Mouse (Mus musculus) bone marrow, adult 2 months (tissue): ENCODE measurements at regions not wholly inside any gene's neighbourhood (a gene's known extent, or its start where the extent isn't known, plus 50 kb on each side); places are given as distances from the start of the nearest gene placed in this dataset.

Experiments used
- H3K27ac ChIP-seq: fragments of 200-500 bp; 2 replicates; pipeline ENCODE4 v1.5.1; 2012; ENCODE audit warnings: low read depth, mild to moderate bottlenecking, control low read depth, inconsistent platforms, low read length; ENCODE audit not compliant: control insufficient read depth, poor library complexity, insufficient read depth
- H3K4me1 ChIP-seq: fragments of 200-500 bp; 2 replicates; pipeline ENCODE4 v1.6.1; 2011; ENCODE audit warnings: low read length; ENCODE audit not compliant: control insufficient read depth, insufficient read depth
- H3K4me3 ChIP-seq: fragments of 200-500 bp; replicated peaks from 2 replicates; pipeline ENCODE3; 2011; ENCODE audit warnings: mild to moderate bottlenecking, low read depth, low read length, control low read depth; ENCODE audit not compliant: control insufficient read depth
- CTCF ChIP-seq: fragments of 200-500 bp; IDR thresholded peaks from 2 replicates; pipeline ENCODE4 v1.5.1; 2011; ENCODE audit warnings: low read length, control low read depth; ENCODE audit not compliant: control insufficient read depth, insufficient read depth
- POLR2A ChIP-seq: fragments of 200-500 bp; IDR thresholded peaks from 2 replicates; pipeline ENCODE4 v1.6.1; 2011; ENCODE audit warnings: low read depth, mild to moderate bottlenecking, control low read depth, low read length, borderline replicate concordance; ENCODE audit not compliant: control insufficient read depth
- WGBS: fragments of 180-500 bp; shearing (Covaris S2); methylation state at CpG from one replicate; pipeline ENCODE4 v1.1.7; 2018; 5-methylcytosine and 5-hydroxymethylcytosine counted together

GRCm38 (mm10) chr10:21218431-21218830, 57.6 kb upstream of the Myb start:
- no peak overlapping the region for H3K4me3 ChIP-seq
- H3K4me1 ChIP-seq, result no peaks in the 10 kb centered on the region
- TF ChIP-seq POLR2A (no peak), CTCF (no peak)
- 63% methylated on average over 5 of the region's 5 CpGs for WGBS
- H3K27ac ChIP-seq, result peak overlapping the region; percentile 10; the same call in 1 of the 2 replicates

- Histone ChIP-seq H3K4me3 (no peak overlapping the region), H3K4me1 (peaks cover 2% of the 10 kb centered on the region), H3K27ac (no peak overlapping the region)
- WGBS, result 87% methylated on average over 3 of the region's 3 CpGs
- TF ChIP-seq CTCF (no peak), POLR2A (no peak)
Observed at GRCm38 (mm10) chr10:21220795-21221194, 60.0 kb upstream of the Myb start.

GRCm38 (mm10) chr10:21221290-21221926, 60.6 kb upstream of the Myb start:
- no peak for TF ChIP-seq POLR2A
- no peak for TF ChIP-seq CTCF
- Histone ChIP-seq H3K4me3 (no peak overlapping the region), H3K4me1 (peaks cover 2% of the 10 kb centered on the region), H3K27ac (no peak overlapping the region; the same call in 1 of the 2 replicates)
- 54% methylated on average over 4 of the region's 4 CpGs for WGBS

GRCm38 (mm10) chr10:21222104-21223034, 61.6 kb upstream of the Myb start:
- WGBS, result 43% methylated on average over 9 of the region's 9 CpGs
- TF ChIP-seq POLR2A (no peak), CTCF (no peak)
- no peak overlapping the region for H3K27ac ChIP-seq
- no peak overlapping the region for H3K4me3 ChIP-seq
- H3K4me1 ChIP-seq, result peaks cover 2% of the 10 kb centered on the region

GRCm38 (mm10) chr10:21223104-21223910, 62.5 kb upstream of the Myb start:
- TF ChIP-seq POLR2A (no peak), CTCF (no peak)
- no peak overlapping the region for H3K4me3 ChIP-seq
- peaks cover 2% of the 10 kb centered on the region for H3K4me1 ChIP-seq
- no peak overlapping the region for H3K27ac ChIP-seq
- WGBS, result 47% methylated on average over 8 of the region's 8 CpGs

- WGBS, result 33% methylated on average over 5 of the region's 5 CpGs
- H3K27ac ChIP-seq, result no peak overlapping the region
Observed at GRCm38 (mm10) chr10:21224229-21224628, 63.4 kb upstream of the Myb start.

GRCm38 (mm10) chr10:21226210-21226609, 65.4 kb upstream of the Myb start:
- H3K27ac ChIP-seq, result no peak overlapping the region
- WGBS, result 52% methylated on average over 7 of the region's 7 CpGs
- no peak overlapping the region for H3K4me3 ChIP-seq

More at GRCm38 (mm10) chr10:21224229-21224628, 63.4 kb upstream of the Myb start:
- no peak overlapping the region for H3K4me3 ChIP-seq
- TF ChIP-seq POLR2A, result no peak
- no peak for TF ChIP-seq CTCF
- peaks cover 5% of the 10 kb centered on the region for H3K4me1 ChIP-seq

More at GRCm38 (mm10) chr10:21226210-21226609, 65.4 kb upstream of the Myb start:
- peaks cover 5% of the 10 kb centered on the region for H3K4me1 ChIP-seq
- TF ChIP-seq CTCF (no peak), POLR2A (no peak)
